Mouse (Mus musculus): Measurements from ENCODE around the gene Col1a1. TPM values are rescaled to one million over a fixed set of nuclear protein-coding genes. Genes with fewer than 3 reads are reported as not detected.
A peak's percentile ranks its signal among the peaks of the same experiment; 100 is the strongest.

The Col1a1 gene
- polyA plus RNA-seq, 1 experiment from 2014 or later = 111 TPM

DNA sequence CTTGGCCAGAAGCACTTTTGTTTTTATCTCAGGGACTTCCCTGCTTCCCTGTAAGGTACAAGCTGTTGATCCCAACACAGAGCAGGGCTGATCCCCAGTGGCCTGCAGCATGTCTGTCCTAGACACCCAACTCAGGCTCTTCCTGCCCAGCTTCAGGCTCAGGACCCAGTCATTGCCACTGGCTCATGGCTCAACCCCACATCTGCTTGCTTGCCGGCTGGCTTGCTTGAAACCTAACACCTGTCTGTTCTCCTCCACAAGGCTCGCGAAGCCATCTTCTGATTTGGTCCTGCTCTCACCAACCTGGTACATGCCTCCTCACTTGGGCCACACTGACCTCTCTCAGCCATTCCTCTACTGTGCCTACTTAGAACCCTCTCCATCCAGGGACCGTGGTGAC is 5.9 kb upstream of the Col1a1 start:
- H3K4me1 ChIP-seq (ENCODE audit: control insufficient read depth, insufficient read depth, low read length) = peaks cover 12% of the 10 kb centered on the region
- 46% methylated on average over 4 of the region's 4 CpGs for WGBS
- ATAC-seq (ENCODE audit: insufficient read depth, low FRiP score, low TSS enrichment) = no peak
- H3K27me3 ChIP-seq (ENCODE audit: control insufficient read depth, insufficient read depth, low read length) = peaks cover 10% of the 10 kb centered on the region
- H3K9me3 ChIP-seq (ENCODE audit: control insufficient read depth, low read length) = no peaks in the 10 kb centered on the region
- no peaks in the 10 kb centered on the region for H3K36me3 ChIP-seq (ENCODE audit: control insufficient read depth, insufficient read depth, low read length)
- H3K27ac ChIP-seq (ENCODE audit: low read depth, low read length) = 0 out of 2 replicates have a peak overlapping the region, but pooled peaks have one; percentile 34
- H3K9ac ChIP-seq (ENCODE audit: low read length) = no peak overlapping the region
- DNase-seq (ENCODE audit: low spot score) = no peak
- no peak overlapping the region for H3K4me2 ChIP-seq (ENCODE audit: low read depth)
- H3K4me3 ChIP-seq (ENCODE audit: low read depth, low read length) = no peak overlapping the region

DNA sequence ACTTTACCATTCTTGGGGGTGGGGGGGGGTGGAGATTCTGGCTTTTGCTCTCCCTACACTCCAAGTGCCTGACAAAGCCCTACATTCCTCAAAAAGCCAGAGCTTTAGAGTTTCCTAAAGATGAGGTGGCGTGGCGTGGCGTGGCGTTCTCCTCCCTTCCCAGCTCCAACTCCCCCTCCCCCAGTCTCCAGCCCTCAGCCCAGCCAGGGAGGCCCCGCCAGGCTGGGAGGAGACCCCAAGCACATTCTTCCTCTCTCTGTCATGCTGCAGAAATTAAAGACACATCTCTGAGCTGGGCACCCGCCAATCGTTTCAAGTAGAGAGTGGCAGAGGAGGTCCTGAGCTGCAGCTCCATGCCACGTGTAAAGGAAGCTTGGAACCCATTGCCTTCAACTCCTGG is 2.4 kb upstream of the Col1a1 start:
- peaks cover 30% of the 10 kb centered on the region for H3K27me3 ChIP-seq (ENCODE audit: control insufficient read depth, insufficient read depth, low read length)
- H3K27ac ChIP-seq (ENCODE audit: low read depth, low read length) = no peak overlapping the region
- no peaks in the 10 kb centered on the region for H3K36me3 ChIP-seq (ENCODE audit: control insufficient read depth, insufficient read depth, low read length)
- no peak overlapping the region for H3K4me3 ChIP-seq (ENCODE audit: low read depth, low read length)
- peaks cover 7% of the 10 kb centered on the region for H3K4me1 ChIP-seq (ENCODE audit: control insufficient read depth, insufficient read depth, low read length)
- ATAC-seq (ENCODE audit: insufficient read depth, low FRiP score, low TSS enrichment) (no peak), DNase-seq (ENCODE audit: low spot score) (peak; percentile 50)
- no peaks in the 10 kb centered on the region for H3K9me3 ChIP-seq (ENCODE audit: control insufficient read depth, low read length)
- no peak overlapping the region for H3K9ac ChIP-seq (ENCODE audit: low read length)
- WGBS = 14% methylated on average over 8 of the region's 8 CpGs
- no peak overlapping the region for H3K4me2 ChIP-seq (ENCODE audit: low read depth)

DNA sequence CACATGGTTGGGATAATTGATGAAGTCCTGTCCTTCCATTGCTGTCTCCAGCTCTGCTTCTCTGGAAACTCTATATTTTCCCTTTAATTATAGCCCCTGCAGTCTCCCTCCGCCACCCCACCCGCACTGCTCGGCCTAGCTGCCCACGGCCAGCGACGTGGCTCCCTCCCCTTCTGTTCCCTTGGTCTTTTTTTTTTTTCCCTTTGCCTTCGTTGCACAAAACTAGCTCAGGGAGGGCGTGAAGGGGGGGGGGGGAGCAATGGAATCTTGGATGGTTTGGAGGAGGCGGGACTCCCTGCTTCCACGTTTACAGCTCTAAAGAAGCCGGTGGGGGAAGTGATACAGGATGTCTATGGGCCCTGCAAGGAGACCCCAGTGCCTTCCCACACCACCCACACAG is 1.5 kb upstream of the Col1a1 start:
- 16% methylated on average over 11 of the region's 11 CpGs for WGBS

DNA sequence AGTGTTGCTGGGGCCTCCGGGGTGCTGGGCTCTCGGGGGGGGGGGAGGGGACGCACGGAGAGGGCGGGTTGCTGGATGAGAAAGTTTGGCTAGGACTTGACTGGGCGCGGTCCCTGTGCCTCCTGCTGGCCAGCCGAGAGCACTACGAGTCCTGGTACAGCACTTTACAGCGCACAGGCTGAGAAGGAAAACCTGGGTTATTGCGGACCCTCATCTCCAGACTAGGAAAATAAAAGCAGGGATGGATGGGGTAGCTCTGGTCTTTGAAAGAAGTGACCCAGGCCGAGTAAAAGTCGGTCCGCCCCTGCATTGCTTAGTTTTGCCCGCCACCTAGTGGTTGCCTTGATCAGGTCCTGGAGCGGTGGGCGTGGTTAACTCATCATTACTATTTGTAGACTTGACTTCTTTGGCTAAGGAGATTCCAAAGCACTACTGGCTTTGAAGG is 849 bp downstream of the Col1a1 start:
- ATAC-seq (ENCODE audit: insufficient read depth, low FRiP score, low TSS enrichment) = peak; percentile 73
- 1% methylated on average over 17 of the region's 17 CpGs for WGBS
- Histone ChIP-seq H3K9ac (ENCODE audit: low read length) (peak overlapping the region; percentile 3; the same call in 1 of the 2 replicates), H3K4me2 (ENCODE audit: low read depth) (peak overlapping the region; percentile 61), H3K4me3 (ENCODE audit: low read depth, low read length) (peak overlapping the region; percentile 34), H3K4me1 (ENCODE audit: control insufficient read depth, insufficient read depth, low read length) (no peaks in the 10 kb centered on the region), H3K27ac (ENCODE audit: low read depth, low read length) (no peak overlapping the region), H3K36me3 (ENCODE audit: control insufficient read depth, insufficient read depth, low read length) (no peaks in the 10 kb centered on the region), H3K9me3 (ENCODE audit: control insufficient read depth, low read length) (no peaks in the 10 kb centered on the region), H3K27me3 (ENCODE audit: control insufficient read depth, insufficient read depth, low read length) (peaks cover 36% of the 10 kb centered on the region)
- peak; percentile 92 for DNase-seq (ENCODE audit: low spot score)

More for the DNA sequence above, 1.5 kb upstream of the Col1a1 start:
- DNase-seq (ENCODE audit: low spot score) (no peak), ATAC-seq (ENCODE audit: insufficient read depth, low FRiP score, low TSS enrichment) (no peak)
- Histone ChIP-seq H3K4me1 (ENCODE audit: control insufficient read depth, insufficient read depth, low read length) (no peaks in the 10 kb centered on the region), H3K36me3 (ENCODE audit: control insufficient read depth, insufficient read depth, low read length) (no peaks in the 10 kb centered on the region), H3K4me2 (ENCODE audit: low read depth) (no peak overlapping the region), H3K9ac (ENCODE audit: low read length) (no peak overlapping the region), H3K27ac (ENCODE audit: low read depth, low read length) (no peak overlapping the region), H3K27me3 (ENCODE audit: control insufficient read depth, insufficient read depth, low read length) (peaks cover 36% of the 10 kb centered on the region), H3K4me3 (ENCODE audit: low read depth, low read length) (no peak overlapping the region), H3K9me3 (ENCODE audit: control insufficient read depth, low read length) (no peaks in the 10 kb centered on the region)

DNA sequence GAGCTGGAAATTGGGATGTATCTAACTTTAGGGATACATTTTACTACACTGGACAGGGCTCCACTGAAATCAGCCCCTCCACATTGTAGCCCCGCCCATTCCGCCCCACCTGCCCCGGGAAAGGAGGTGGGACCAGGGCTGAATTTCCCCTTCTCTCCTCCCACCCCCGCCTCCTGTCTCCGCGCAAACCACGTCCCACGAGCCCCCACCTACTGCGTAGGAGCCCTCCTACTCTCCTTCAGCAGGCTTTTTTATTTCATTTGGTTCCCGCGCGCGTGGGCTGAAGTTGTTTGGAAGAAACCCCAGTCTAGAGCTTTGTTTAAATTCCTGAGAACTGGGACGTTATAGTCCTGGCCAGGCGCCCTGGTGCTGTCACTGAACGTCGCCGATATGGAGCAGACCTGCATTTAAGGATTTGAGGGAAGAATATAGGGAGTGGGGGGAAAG is 1.3 kb downstream of the Col1a1 start:
- ATAC-seq (ENCODE audit: insufficient read depth, low FRiP score, low TSS enrichment) = peak; percentile 37; the same call in 1 of the 2 replicates
- peak overlapping the region; percentile 61 for H3K4me2 ChIP-seq (ENCODE audit: low read depth)
- H3K4me3 ChIP-seq (ENCODE audit: low read depth, low read length) = peak overlapping the region; percentile 34
- H3K9ac ChIP-seq (ENCODE audit: low read length) = no peak overlapping the region
- peaks cover 36% of the 10 kb centered on the region for H3K27me3 ChIP-seq (ENCODE audit: control insufficient read depth, insufficient read depth, low read length)
- no peaks in the 10 kb centered on the region for H3K36me3 ChIP-seq (ENCODE audit: control insufficient read depth, insufficient read depth, low read length)
- no peaks in the 10 kb centered on the region for H3K9me3 ChIP-seq (ENCODE audit: control insufficient read depth, low read length)
- no peak for DNase-seq (ENCODE audit: low spot score)
- H3K4me1 ChIP-seq (ENCODE audit: control insufficient read depth, insufficient read depth, low read length) = no peaks in the 10 kb centered on the region
- no peak overlapping the region for H3K27ac ChIP-seq (ENCODE audit: low read depth, low read length)
- WGBS = 0% methylated on average over 18 of the region's 18 CpGs

DNA sequence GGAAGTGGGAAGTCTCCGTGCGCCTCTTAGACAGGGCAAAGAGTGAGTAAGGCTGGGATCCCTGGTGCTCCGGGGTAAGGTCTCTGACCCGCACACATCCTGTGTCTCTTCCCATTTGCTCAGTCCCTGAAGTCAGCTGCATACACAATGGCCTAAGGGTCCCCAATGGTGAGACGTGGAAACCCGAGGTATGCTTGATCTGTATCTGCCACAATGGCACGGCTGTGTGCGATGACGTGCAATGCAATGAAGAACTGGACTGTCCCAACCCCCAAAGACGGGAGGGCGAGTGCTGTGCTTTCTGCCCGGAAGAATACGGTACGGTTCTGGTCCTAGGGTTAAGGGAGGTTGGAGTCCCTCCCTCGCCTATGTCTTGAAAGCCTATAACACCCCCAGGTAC is 1.8 kb downstream of the Col1a1 start:
- no peak overlapping the region for H3K9ac ChIP-seq (ENCODE audit: low read length)
- DNase-seq (ENCODE audit: low spot score) = no peak

DNA sequence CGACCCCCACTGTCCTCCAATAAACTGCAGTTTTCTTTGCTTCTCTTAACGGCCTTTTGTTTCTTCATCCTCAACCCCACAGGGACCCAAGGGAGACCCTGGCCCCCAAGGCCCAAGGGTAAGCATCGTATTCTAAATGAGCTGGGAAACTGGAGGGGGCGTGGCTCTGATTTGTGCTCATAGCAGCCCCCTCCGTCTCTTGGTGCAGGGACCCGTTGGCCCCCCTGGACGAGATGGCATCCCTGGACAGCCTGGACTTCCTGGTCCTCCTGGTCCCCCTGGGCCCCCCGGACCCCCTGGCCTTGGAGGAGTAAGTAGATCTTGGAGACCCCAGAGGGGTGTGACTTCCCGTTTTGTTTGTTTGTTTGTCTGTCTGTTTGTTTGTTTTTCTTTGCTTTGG is 2.3 kb downstream of the Col1a1 start:
- peaks cover 36% of the 10 kb centered on the region for H3K27me3 ChIP-seq (ENCODE audit: control insufficient read depth, insufficient read depth, low read length)
- H3K4me1 ChIP-seq (ENCODE audit: control insufficient read depth, insufficient read depth, low read length) = no peaks in the 10 kb centered on the region
- 23% methylated on average over 9 of the region's 9 CpGs for WGBS
- no peak overlapping the region for H3K27ac ChIP-seq (ENCODE audit: low read depth, low read length)
- H3K9me3 ChIP-seq (ENCODE audit: control insufficient read depth, low read length) = no peaks in the 10 kb centered on the region
- no peak overlapping the region for H3K9ac ChIP-seq (ENCODE audit: low read length)
- H3K4me2 ChIP-seq (ENCODE audit: low read depth) = peak overlapping the region; percentile 61
- ATAC-seq (ENCODE audit: insufficient read depth, low FRiP score, low TSS enrichment) (no peak), DNase-seq (ENCODE audit: low spot score) (no peak)
- H3K36me3 ChIP-seq (ENCODE audit: control insufficient read depth, insufficient read depth, low read length) = no peaks in the 10 kb centered on the region
- H3K4me3 ChIP-seq (ENCODE audit: low read depth, low read length) = no peak overlapping the region

More for the DNA sequence above, 1.8 kb downstream of the Col1a1 start:
- H3K4me3 ChIP-seq (ENCODE audit: low read depth, low read length) = peak overlapping the region; percentile 34
- under 1% methylated on average over 15 of the region's 15 CpGs for WGBS
- H3K4me1 ChIP-seq (ENCODE audit: control insufficient read depth, insufficient read depth, low read length) = no peaks in the 10 kb centered on the region
- H3K36me3 ChIP-seq (ENCODE audit: control insufficient read depth, insufficient read depth, low read length) = no peaks in the 10 kb centered on the region
- H3K9me3 ChIP-seq (ENCODE audit: control insufficient read depth, low read length) = no peaks in the 10 kb centered on the region
- H3K4me2 ChIP-seq (ENCODE audit: low read depth) = peak overlapping the region; percentile 61
- no peak overlapping the region for H3K27ac ChIP-seq (ENCODE audit: low read depth, low read length)
- H3K27me3 ChIP-seq (ENCODE audit: control insufficient read depth, insufficient read depth, low read length) = peaks cover 36% of the 10 kb centered on the region
- ATAC-seq (ENCODE audit: insufficient read depth, low FRiP score, low TSS enrichment) = no peak

DNA sequence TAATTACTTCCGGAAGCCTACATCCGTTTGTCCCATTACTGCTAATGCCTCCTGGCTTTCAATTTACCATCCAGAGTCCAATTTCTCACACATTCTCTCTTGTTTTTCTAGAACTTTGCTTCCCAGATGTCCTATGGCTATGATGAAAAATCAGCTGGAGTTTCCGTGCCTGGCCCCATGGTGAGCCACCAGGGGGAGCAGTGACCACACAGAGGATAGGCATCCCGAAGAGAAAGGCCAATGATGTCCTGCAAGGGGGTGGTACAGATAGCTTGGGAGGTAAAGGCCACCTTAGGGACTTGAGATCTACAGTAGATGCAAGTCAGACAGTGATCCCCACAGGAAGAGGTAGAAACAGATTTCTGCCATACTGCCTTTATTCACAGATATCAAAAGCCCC is 3.3 kb downstream of the Col1a1 start:
- H3K27ac ChIP-seq (ENCODE audit: low read depth, low read length) = no peak overlapping the region
- no peak overlapping the region for H3K9ac ChIP-seq (ENCODE audit: low read length)
- ATAC-seq (ENCODE audit: insufficient read depth, low FRiP score, low TSS enrichment) (no peak), DNase-seq (ENCODE audit: low spot score) (peak; percentile 78)
- no peaks in the 10 kb centered on the region for H3K9me3 ChIP-seq (ENCODE audit: control insufficient read depth, low read length)
- no peaks in the 10 kb centered on the region for H3K36me3 ChIP-seq (ENCODE audit: control insufficient read depth, insufficient read depth, low read length)
- 15% methylated on average over 4 of the region's 4 CpGs for WGBS
- H3K4me1 ChIP-seq (ENCODE audit: control insufficient read depth, insufficient read depth, low read length) = no peaks in the 10 kb centered on the region
- no peak overlapping the region for H3K4me2 ChIP-seq (ENCODE audit: low read depth)
- no peak overlapping the region for H3K4me3 ChIP-seq (ENCODE audit: low read depth, low read length)
- H3K27me3 ChIP-seq (ENCODE audit: control insufficient read depth, insufficient read depth, low read length) = peaks cover 30% of the 10 kb centered on the region

DNA sequence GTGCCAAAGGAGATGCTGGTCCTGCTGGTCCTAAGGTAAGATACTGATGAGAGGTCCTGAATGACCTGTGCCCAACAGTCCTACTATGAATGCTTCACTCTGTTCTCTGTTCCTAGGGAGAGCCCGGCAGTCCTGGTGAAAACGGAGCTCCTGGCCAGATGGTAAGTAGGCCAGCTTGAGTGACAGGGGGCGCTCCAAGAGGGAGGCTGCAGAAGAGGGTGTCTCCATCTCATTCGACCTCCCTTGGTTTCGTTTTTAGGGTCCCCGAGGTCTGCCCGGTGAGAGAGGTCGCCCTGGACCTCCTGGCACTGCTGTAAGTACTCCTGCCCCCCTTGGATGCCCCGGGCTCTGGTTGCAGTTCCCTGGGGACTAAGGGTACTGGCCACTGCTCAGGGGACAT is 5.1 kb downstream of the Col1a1 start:
- H3K27me3 ChIP-seq (ENCODE audit: control insufficient read depth, insufficient read depth, low read length) = peaks cover 17% of the 10 kb centered on the region

More for the DNA sequence above, 5.1 kb downstream of the Col1a1 start:
- Histone ChIP-seq H3K27ac (ENCODE audit: low read depth, low read length) (no peak overlapping the region), H3K4me2 (ENCODE audit: low read depth) (no peak overlapping the region), H3K36me3 (ENCODE audit: control insufficient read depth, insufficient read depth, low read length) (no peaks in the 10 kb centered on the region), H3K4me1 (ENCODE audit: control insufficient read depth, insufficient read depth, low read length) (no peaks in the 10 kb centered on the region), H3K9me3 (ENCODE audit: control insufficient read depth, low read length) (no peaks in the 10 kb centered on the region), H3K4me3 (ENCODE audit: low read depth, low read length) (no peak overlapping the region), H3K9ac (ENCODE audit: low read length) (no peak overlapping the region)
- 34% methylated on average over 9 of the region's 9 CpGs for WGBS
- no peak for ATAC-seq (ENCODE audit: insufficient read depth, low FRiP score, low TSS enrichment)
- no peak for DNase-seq (ENCODE audit: low spot score)

Data from neural tube, embryonic 11.5 days (tissue).